27 mouse cellular contexts compared by ENCODE assay signal in the genomic region with DNA sequence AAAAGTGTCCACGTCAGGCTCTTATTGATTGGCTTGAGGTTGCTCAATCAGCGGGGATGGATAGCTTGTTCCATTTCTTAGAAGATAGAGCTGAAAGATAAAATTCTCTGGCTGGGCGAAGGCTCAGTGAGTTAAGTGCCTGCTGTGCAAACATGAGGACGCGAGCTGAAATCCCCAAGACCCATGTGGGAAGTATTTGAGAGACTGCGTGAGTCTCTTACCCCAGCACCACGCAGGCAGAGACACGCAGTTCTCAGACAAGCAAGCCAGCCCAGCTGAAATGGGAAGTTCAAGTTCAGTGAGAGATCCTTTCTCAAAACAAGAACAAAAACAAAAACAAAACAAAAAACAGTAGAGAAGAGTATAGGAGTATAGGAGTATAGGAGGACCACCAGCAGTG. TPM values are rescaled to one million over a fixed set of nuclear protein-coding genes. Genes with fewer than 3 reads are reported as not detected.
"Had no signal": no experiment of that assay in that cellular context is flagged by ENCODE, and none has a peak within 500 bp of the region (broad histone marks: within the 10 kb centered on the region; RNA-seq: fewer than 3 reads in every experiment).

No protein-coding gene starts in this region.

- H3K27me3 ChIP-seq: embryonic facial prominence, embryonic 12.5 days; embryonic facial prominence, embryonic 13.5 days; embryonic facial prominence, embryonic 15.5 days; forebrain, embryonic 12.5 days; forebrain, embryonic 13.5 days; forebrain, embryonic 15.5 days had no signal

- H3K9me3 ChIP-seq: embryonic facial prominence, embryonic 10.5 days; embryonic facial prominence, embryonic 12.5 days; embryonic facial prominence, embryonic 13.5 days; embryonic facial prominence, embryonic 15.5 days; forebrain, embryonic 10.5 days; forebrain, embryonic 12.5 days; forebrain, embryonic 13.5 days; forebrain, embryonic 15.5 days had no signal

- H3K27ac ChIP-seq: embryonic facial prominence, embryonic 10.5 days; embryonic facial prominence, embryonic 12.5 days; embryonic facial prominence, embryonic 13.5 days; embryonic facial prominence, embryonic 15.5 days; forebrain, embryonic 10.5 days; forebrain, embryonic 12.5 days; forebrain, embryonic 13.5 days; forebrain, embryonic 15.5 days; gastrocnemius, adult 2 months; heart, adult 2 months had no signal

- DNase-seq: cerebellum, adult 2 months; cerebellum, adult 8-10 months; cerebellum, adult 9-10 months; cerebellum, adult 9-11 months; cerebellum, postnatal 10 days; cerebellum, postnatal 14 days; cerebellum, postnatal 25 days; cerebellum, postnatal 36 days; embryo, embryonic 11 days; forebrain, postnatal 0 days; gastrocnemius, adult 2 months; gastrocnemius, postnatal 10 days; gastrocnemius, postnatal 14 days; gastrocnemius, postnatal 25 days; gastrocnemius, postnatal 36 days; heart, adult 2 months had no signal

- H3K4me1 ChIP-seq: embryonic facial prominence, embryonic 10.5 days; embryonic facial prominence, embryonic 15.5 days; forebrain, embryonic 10.5 days had no signal

- H3K4me3 ChIP-seq: embryonic facial prominence, embryonic 10.5 days; embryonic facial prominence, embryonic 12.5 days; embryonic facial prominence, embryonic 13.5 days; embryonic facial prominence, embryonic 15.5 days; erythroblast, embryonic 14.5 days; forebrain, embryonic 10.5 days; forebrain, embryonic 12.5 days; forebrain, embryonic 13.5 days; forebrain, embryonic 15.5 days; gastrocnemius, adult 2 months; heart, adult 2 months had no signal

- H3K36me3 ChIP-seq: embryonic facial prominence, embryonic 10.5 days; embryonic facial prominence, embryonic 12.5 days; embryonic facial prominence, embryonic 13.5 days; embryonic facial prominence, embryonic 15.5 days; forebrain, embryonic 10.5 days; forebrain, embryonic 12.5 days; forebrain, embryonic 15.5 days had no signal

RNA-seq across cellular contexts. Expression of a gene that starts 54.3 kb away (rescaled TPM):
- total RNA-seq: common myeloid progenitor, adult 5-6 weeks; granulocyte monocyte progenitor cell, adult 5-6 weeks had no signal
- polyA plus RNA-seq: erythroblast, embryonic 14.5 days had no signal
